Mouse (Mus musculus): ENCODE measurements around the gene Clgn.

Gene Clgn

GRCm38 (mm10) chr8:83389316-83390005 lies at the start of gene Clgn:
Clgn (plus strand) TSS chr8:83389867.
- peak; percentile 81 for DNase-seq

DNA sequence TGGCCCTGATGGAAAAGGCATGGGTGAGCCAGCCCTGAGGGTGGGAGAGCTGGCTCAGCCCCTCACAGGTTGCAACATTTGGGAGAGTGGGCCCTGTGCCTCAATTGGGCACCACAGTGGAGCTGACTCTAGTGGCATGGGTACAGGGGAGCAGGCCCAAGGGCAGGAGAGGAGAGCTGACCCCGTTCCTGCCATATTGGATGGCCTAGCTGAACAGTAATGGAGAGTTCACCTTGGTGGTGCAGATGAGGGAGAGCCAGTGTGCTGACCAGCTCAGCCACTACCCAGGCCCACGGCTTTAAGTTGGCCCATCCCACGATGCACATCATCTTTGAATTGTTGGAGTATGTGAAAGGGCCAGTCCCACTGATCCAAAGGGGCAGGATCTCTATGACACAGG lies 47.6 kb upstream of the Clgn start:
- DNase-seq: no peak

- DNase-seq: no peak
Measured at GRCm38 (mm10) chr8:83342693-83343092, 47.0 kb upstream of the Clgn start.

DNA sequence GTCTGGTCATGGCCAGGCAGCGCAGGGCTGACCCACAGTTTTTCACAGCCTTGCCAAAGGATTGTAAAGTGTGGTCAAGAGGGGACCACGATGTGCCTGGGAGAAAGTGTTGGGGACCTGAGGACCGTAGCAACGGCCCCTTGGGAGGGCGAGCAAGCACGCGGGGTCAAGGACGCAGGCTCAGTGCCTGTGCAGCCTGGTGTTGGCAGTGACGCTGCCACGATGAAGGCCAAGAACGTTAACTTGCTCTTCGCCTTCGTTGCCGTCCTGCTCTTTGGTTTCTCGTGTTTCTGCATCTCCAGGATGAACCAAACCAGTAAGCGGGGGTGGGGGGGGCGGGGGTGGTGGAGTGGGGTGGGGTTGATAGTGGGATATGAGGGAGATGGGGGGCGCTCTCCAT lies 41.4 kb upstream of the Clgn start, which contains the start of gene Mgat4d:
Mgat4d (plus strand) TSS at position 209 of the 400 bp plus-strand sequence.
- DNase-seq: no peak

GRCm38 (mm10) chr8:83351315-83351714 lies 38.4 kb upstream of the Clgn start:
- DNase-seq: no peak

- DNase-seq: no peak
Measured at GRCm38 (mm10) chr8:83363156-83363769, 26.4 kb upstream of the Clgn start.

DNA sequence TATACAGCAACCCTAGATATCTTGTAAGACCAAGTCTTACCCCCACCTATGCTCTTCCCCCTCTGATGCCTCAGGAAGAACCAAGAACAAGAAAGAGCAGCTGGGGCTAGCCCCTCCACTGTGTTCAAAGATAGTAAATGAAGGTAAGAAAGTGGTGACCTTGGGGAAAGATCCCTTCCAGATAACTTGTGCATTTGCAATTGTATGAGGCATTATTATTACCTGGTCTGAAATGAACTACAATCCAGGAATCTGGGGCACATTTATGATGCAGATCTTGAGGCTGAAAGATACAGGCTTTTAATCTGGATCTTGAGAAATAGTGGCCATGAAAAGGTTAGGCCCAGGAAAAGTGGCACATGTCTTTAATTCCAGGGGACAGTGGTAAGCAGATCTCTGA lies 12.4 kb upstream of the Clgn start:
- no peak for DNase-seq

GRCm38 (mm10) chr8:83380141-83380540 lies 9.5 kb upstream of the Clgn start:
- DNase-seq: no peak

DNA sequence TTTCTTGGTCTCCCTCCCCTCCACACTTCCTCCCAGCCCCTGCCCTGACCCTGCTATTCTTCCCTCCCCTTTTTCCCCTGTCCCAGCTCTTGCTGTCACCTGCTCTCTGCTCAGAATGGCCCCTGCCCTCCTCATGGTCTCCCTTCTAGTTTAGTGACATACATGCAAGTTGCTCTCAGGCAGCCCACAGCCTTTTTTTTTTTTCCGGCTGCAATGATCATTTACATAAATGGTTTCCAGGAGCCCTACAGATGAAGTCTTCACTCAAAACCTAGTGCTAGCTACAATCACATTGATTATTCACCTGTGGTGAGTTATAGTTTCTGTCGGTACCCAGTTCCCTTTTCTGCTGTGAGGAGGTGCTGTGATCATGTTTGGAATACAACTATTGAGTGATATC lies 8.7 kb upstream of the Clgn start:
- no peak for DNase-seq

DNA sequence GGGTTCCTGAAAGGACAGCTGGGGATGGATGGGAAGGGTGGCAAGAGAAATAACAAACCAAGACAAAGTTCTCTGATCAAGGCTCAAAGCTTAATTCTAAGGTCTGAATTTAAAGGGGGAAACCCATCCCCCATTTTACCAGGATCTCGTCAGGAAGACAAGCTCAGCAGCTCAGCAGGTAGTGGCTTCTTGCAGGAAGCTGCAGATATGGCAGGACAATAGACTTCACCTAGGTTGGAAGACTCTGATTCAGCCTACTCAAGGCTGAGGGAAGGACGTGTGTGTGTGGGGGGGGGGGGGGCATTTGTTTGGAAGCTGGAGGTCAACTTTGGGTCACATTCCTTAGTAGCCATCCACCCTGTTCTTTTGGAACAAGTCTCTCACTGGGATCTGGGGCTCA lies 6.8 kb upstream of the Clgn start:
- no peak for DNase-seq

DNA sequence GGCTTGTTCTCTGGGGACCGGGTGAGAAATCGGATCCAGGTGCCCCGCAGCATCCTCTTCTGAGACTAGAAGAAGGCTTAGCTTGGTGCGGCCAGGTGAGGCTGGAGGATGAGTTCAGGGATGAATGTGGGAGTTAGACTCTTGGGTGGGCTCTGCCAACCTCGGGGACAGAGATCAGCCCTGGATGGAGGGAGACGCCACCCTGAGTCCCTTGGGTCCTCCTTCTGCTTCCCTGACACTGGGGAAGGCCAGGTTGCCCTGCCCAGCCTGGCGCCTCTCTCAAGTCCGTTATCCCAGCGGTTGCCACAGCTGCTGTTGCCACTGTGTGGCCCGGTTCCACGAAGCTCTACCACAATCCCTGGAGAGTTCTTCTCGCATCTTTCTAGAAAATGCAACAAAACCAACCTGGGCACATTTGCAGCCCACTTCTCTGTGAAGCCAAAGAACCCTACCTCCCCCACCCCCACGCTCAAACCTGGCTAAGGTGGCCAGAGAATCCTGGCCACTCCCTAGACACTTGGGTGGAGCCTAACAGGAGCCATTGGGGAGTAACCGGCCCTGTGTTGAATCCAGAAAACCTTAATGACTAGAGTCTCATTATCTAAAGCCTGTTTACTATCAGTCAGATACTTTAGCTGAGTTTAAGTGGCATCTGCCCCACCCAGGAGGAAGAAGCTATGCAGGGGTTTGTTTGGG lies 487 bp downstream of the Clgn start:
- no peak for DNase-seq

GRCm38 (mm10) chr8:83392521-83392920 lies 2.9 kb downstream of the Clgn start:
- DNase-seq: no peak

DNA sequence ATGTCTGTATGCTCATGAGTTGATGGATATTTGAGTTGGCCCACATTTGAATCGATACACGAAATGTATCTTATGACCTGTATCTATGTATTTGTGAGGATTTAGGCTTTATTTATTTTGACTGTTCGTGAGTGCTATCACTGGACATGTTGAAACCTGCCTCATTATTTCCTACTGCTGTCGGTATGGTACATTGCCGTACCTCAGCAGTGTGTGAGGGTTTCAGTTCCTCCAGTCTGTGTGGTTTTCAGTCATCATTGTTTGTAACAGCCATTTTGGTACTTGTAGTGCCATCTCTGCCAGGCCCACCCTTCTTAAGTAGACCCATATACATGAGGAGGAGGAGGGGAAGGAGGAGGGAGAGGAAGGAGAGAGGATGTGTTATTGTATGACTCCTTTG lies 4.7 kb downstream of the Clgn start:
- no peak for DNase-seq

- DNase-seq: no peak
Measured at GRCm38 (mm10) chr8:83396680-83397079, 7.0 kb downstream of the Clgn start.

DNA sequence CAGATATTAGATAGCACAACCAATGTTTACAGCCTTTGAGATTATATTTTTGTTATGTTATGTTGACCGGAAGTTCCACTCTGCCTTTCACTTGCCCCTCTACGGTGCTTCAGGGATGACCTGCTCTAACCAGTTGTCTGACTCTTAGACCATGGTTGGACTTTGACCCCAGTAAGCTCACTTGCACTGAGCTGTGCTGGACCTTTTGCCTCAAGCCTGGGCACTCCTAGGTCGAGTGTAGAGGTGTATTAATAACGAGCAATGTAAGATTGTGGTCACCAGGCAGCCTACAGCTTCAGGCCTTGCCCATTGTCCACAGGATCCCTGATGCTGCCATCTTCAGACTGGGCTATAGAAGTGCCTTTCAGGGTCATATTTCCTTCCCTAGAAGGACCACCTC lies 8.1 kb downstream of the Clgn start:
- DNase-seq: no peak

GRCm38 (mm10) chr8:83405548-83405947 lies 15.9 kb downstream of the Clgn start:
- no peak for DNase-seq

DNA sequence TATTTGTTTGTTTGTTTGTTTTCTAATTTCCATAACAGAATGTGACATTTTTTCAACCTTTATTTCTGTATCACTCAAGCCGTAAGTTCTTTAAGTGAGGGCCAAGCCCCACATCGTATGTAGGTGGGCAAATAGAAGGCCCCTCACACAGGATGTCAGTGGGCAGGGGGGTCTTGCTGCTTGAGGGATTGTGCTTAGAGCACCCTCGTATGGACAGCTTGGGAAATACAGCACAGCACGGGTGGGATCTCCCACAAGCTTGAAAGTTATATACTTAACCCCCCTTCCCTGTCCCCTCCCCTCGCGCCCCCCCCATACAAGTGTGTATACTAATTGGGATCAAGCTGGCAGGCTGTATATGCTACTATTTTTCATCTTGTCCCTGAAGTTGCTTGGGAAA lies 17.2 kb downstream of the Clgn start:
- no peak for DNase-seq

- no peak for DNase-seq
Measured at GRCm38 (mm10) chr8:83408496-83408895, 18.8 kb downstream of the Clgn start.

- no peak for DNase-seq
Measured at GRCm38 (mm10) chr8:83416878-83417277, 27.2 kb downstream of the Clgn start.

DNA sequence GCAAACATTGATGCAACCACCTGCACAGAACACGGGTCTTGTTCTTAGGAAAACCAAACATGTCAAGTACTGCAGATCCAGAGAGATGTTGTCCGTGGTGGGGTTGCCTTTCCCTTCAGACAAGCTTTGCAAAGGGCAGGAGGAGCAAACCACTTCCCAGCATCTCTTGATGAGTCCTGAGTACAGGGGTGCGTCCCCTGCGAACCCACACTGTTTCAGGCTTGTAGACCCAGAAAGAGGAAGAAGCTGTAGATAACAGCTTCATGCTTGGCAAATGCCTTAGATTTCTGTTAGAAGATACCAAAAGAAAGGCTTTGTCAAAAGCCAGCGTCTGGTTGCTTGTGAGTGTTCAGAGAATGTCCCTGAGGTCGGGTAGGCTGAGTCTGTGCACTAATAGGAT lies 28.3 kb downstream of the Clgn start:
- no peak for DNase-seq

- no peak for DNase-seq
Measured at GRCm38 (mm10) chr8:83418805-83419516, 29.3 kb downstream of the Clgn start.

GRCm38 (mm10) chr8:83421354-83421753 lies 31.7 kb downstream of the Clgn start:
- DNase-seq: no peak

- no peak for DNase-seq
Measured at GRCm38 (mm10) chr8:83423032-83423825, 33.6 kb downstream of the Clgn start.
